14 mouse cellular contexts compared by ENCODE assay signal in the genomic region with DNA sequence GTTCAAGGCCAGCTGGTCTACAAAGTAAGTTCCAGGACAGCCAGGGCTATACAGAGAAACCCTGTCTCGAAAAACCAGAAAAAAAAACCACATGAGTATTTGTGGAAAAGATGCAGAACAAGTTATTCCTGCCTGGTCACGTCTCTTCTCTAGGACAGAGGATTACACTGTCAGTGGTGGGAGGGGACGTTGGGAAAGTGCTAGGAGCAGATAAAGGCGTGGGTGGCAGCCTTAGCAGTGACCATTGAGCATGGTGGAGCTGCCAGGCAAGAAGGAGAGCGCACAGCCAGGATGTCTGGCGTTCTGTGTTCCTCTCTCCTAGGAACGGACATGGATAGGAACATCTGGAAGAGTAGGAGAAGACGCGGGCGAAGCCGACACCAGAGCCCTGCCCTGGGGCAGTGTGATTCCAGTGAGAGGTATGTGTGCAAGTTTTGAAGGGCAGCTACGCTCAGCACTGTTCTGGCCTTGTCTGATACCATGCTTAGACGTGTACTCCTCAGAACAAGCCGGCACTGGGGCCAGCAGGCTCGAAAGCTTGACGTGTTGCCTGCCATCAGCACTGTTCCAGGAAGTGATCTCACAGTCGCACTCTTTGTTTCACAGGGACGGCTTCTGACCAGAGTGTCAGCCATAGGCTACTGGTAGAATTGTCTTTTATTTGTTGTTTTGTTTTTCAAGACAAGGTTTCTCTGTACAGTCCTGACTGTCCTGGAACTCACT. TPM values are rescaled to one million over a fixed set of nuclear protein-coding genes. Genes with fewer than 3 reads are reported as not detected.
DNase-seq lines count a peak whose midpoint lies in the region; ATAC-seq and TF ChIP-seq lines count a peak whose summit lies in the region.
"Had no signal": no experiment of that assay in that cellular context is flagged by ENCODE, and none has a peak within 500 bp of the region (broad histone marks: within the 10 kb centered on the region; RNA-seq: fewer than 3 reads in every experiment).

No protein-coding gene starts in this region.

- WGBS in lung, postnatal 0 days: 63% methylated on average over 18 of the region's 18 CpGs
- 58% methylated on average over 18 of the region's 18 CpGs for WGBS in intestine, postnatal 0 days

- intact Hi-C loops in left cerebral cortex, adult 2 months (cut with DNase I): no loop called here

- no peak overlapping the region for H3K9ac ChIP-seq in lung, postnatal 0 days (replicated peaks; ENCODE audit: low read depth)
- H3K9ac ChIP-seq in intestine, postnatal 0 days (ENCODE audit: low read depth, low read length): no peak overlapping the region
- H3K9ac ChIP-seq: limb, embryonic 12.5 days had no signal

- no peaks in the 10 kb centered on the region for H3K9me3 ChIP-seq in lung, postnatal 0 days (ENCODE audit: low read length)
- H3K9me3 ChIP-seq in intestine, postnatal 0 days (ENCODE audit: control insufficient read depth): no peaks in the 10 kb centered on the region
- H3K9me3 ChIP-seq: limb, embryonic 12.5 days had no signal

- H3K4me3 ChIP-seq in lung, postnatal 0 days (ENCODE audit: low read depth, low read length): no peak overlapping the region
- no peak overlapping the region for H3K4me3 ChIP-seq in intestine, postnatal 0 days (ENCODE audit: low read depth, low read length)
- no peak overlapping the region for H3K4me3 ChIP-seq in left cerebral cortex, adult 2 months
- H3K4me3 ChIP-seq: limb, embryonic 12.5 days; myocyte had no signal

- no peak for TF ChIP-seq CTCF in lung, postnatal 0 days (IDR thresholded peaks at IDR 0.05)
- TF ChIP-seq CTCF in intestine, postnatal 0 days (IDR thresholded peaks at IDR 0.05; ENCODE audit: low read depth): no peak
- no peak for TF ChIP-seq CTCF in left cerebral cortex, adult 2 months (IDR thresholded peaks at IDR 0.05)

- no peak overlapping the region for H3K27ac ChIP-seq in lung, postnatal 0 days (ENCODE audit: low read length)
- H3K27ac ChIP-seq in intestine, postnatal 0 days (ENCODE audit: low read depth, low read length): no peak overlapping the region
- H3K27ac ChIP-seq in left cerebral cortex, adult 2 months: no peak overlapping the region; the same call in 1 of the 2 replicates
- H3K27ac ChIP-seq: limb, embryonic 12.5 days had no signal

- no peaks in the 10 kb centered on the region for H3K36me3 ChIP-seq in lung, postnatal 0 days (ENCODE audit: insufficient read depth, low read length)
- peaks cover 7% of the 10 kb centered on the region; the same call in 1 of the 2 replicates for H3K36me3 ChIP-seq in intestine, postnatal 0 days (ENCODE audit: control insufficient read depth, insufficient read depth)

- no peak for TF ChIP-seq EP300 in lung, postnatal 0 days (IDR thresholded peaks at IDR 0.05)

- H3K4me1 ChIP-seq in lung, postnatal 0 days (ENCODE audit: insufficient read depth, low read depth, low read length): no peaks in the 10 kb centered on the region
- H3K4me1 ChIP-seq in intestine, postnatal 0 days (replicated peaks; ENCODE audit: control insufficient read depth, insufficient read depth, low read length): no peaks in the 10 kb centered on the region

- peak; percentile 17; the same call in 1 of the 2 replicates for ATAC-seq in lung, postnatal 0 days
- 0 out of 2 replicates have a peak, but pooled peaks have one; percentile 14 for ATAC-seq in intestine, postnatal 0 days
- ATAC-seq: hindbrain, embryonic 16.5 days had no signal

- no peaks in the 10 kb centered on the region for H3K27me3 ChIP-seq in lung, postnatal 0 days (replicated peaks; ENCODE audit: insufficient read depth, low read length)
- no peaks in the 10 kb centered on the region for H3K27me3 ChIP-seq in intestine, postnatal 0 days (replicated peaks; ENCODE audit: control insufficient read depth, insufficient read depth, low read length)
- H3K27me3 ChIP-seq: limb, embryonic 12.5 days had no signal

- H3K4me2 ChIP-seq in lung, postnatal 0 days (replicated peaks; ENCODE audit: low read depth, low read length): no peak overlapping the region
- H3K4me2 ChIP-seq in intestine, postnatal 0 days (replicated peaks; ENCODE audit: low read depth): no peak overlapping the region
- H3K4me2 ChIP-seq: limb, embryonic 12.5 days had no signal

- peak; percentile 31 to 37 for DNase-seq in adrenal gland, adult (ENCODE audit: inconsistent age in 2 of 2, low spot score in 1 of 2)
- DNase-seq in adrenal gland, postnatal 4 days (ENCODE audit: low spot score in 2 of 2): no peak
- DNase-seq in lung, postnatal 0 days (ENCODE audit: low spot score): no peak
- no peak for DNase-seq in lung, adult 18-20 months
- peak; percentile 43 for DNase-seq in telencephalon, adult 2 months (ENCODE audit: low read depth, low spot score)
- no peak for DNase-seq in lung, postnatal 14 days
- DNase-seq in left cerebral cortex, adult 2 months (ENCODE audit: extremely low spot score in 1 of 2, low spot score in 2 of 2): no peak
- DNase-seq: adrenal gland, postnatal 25 days; cerebellum, adult 2 months; gastrocnemius, postnatal 10 days had no signal

RNA-seq across cellular contexts. Expression of a gene that starts 5.7 kb away (rescaled TPM):
- total RNA-seq in adrenal gland, postnatal 4 days (2021): 10 to 100 TPM; 75.0 to 80.7 TPM
- polyA plus RNA-seq in lung, postnatal 0 days (2015; fragmentation: Nextera tagmentation; extraction: Ambion mirVana): 10.4 and 11.3 TPM in 2 replicates
- polyA plus RNA-seq in intestine, postnatal 0 days (2015; fragmentation: Nextera tagmentation; extraction: Ambion mirVana): 7.3 and 7.4 TPM in 2 replicates
- 10 to 100 TPM; 31.6 to 32.3 TPM for total RNA-seq in left cerebral cortex, adult 2 months (2021)

RNA-seq across cellular contexts. Expression of a gene that starts 38.5 kb away (rescaled TPM):
- 10 to 100 TPM in 1 of 2 experiments, 1 to 10 TPM in 1; 9.4 to 10.5 TPM for total RNA-seq in adrenal gland, postnatal 4 days (2021)
- 1.4 TPM in 2 replicates for polyA plus RNA-seq in lung, postnatal 0 days (2015; fragmentation: Nextera tagmentation; extraction: Ambion mirVana)
- polyA plus RNA-seq in intestine, postnatal 0 days (2015; fragmentation: Nextera tagmentation; extraction: Ambion mirVana): 5.1 and 5.9 TPM in 2 replicates
- 1 to 10 TPM; 6.0 to 7.0 TPM for total RNA-seq in left cerebral cortex, adult 2 months (2021)

Comparison
In these comparisons a context has a peak if more than half of its experiments do, and no peak if none do; other contexts are left out.
1. DNase-seq: peak in adrenal gland, adult (2 of 2) and telencephalon, adult 2 months (single experiment); none in adrenal gland, postnatal 4 days (0 of 2), lung, postnatal 0 days (single experiment), lung, adult 18-20 months (0 of 2), lung, postnatal 14 days (single experiment) and left cerebral cortex, adult 2 months (0 of 2).